Mouse (Mus musculus): Measurements from ENCODE around the gene Itga9.

DNA sequence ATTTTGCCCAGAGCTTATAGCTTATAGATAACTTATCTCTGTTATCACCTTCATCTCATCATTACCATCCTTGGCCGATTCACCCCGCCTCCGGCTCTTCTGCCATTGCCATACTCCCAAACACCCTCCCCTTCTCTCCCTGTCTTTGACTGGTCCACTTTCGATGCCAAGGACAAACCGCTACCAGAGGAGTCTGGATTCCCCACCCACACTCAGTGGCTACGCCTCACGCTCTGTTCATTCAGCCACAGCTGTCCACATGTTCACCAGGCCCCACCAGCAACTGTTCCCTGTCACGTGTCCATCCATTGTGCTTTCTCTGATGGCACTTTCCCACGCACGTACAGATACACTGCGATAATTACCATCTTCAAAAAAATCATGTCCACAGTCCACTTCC, 195.9 kb downstream of the Itga9 start:
- TF ChIP-seq CTCF (IDR thresholded peaks at IDR 0.05; ENCODE audit: low read depth), result no peak
- TF ChIP-seq EP300 (IDR thresholded peaks at IDR 0.05; ENCODE audit: low read depth), result no peak

Measured in liver, embryonic 14.5 days (tissue).